Mouse (Mus musculus): ENCODE data around the gene Dhx32.

- TF ChIP-seq POLR2A (IDR thresholded peaks at IDR 0.05; ENCODE audit: low read depth, low read length) (no peak), CTCF (IDR thresholded peaks at IDR 0.05; ENCODE audit: extremely low read depth, insufficient read length, insufficient replicate concordance, low read depth, low read length) (no peak)
Measured at GRCm38 (mm10) chr7:133744209-133744608, 38.3 kb downstream of the Dhx32 start.
